8 mouse cellular contexts compared by ENCODE assay signal in genomic region chr7:139994676-139995075, GRCm38 (mm10). TPM values are rescaled to one million over a fixed set of nuclear protein-coding genes. Genes with fewer than 3 reads are reported as not detected.
DNase-seq lines count a peak whose midpoint lies in the region.

No protein-coding gene starts in this region.

- peak; percentile 52 for DNase-seq in urinary bladder, postnatal 25 days (ENCODE audit: low spot score)
- DNase-seq in urinary bladder, adult 2 months (ENCODE audit: low spot score): no peak
- DNase-seq in adrenal gland, adult 2 months: peak; percentile 63
- peak; percentile 55 for DNase-seq in embryo, embryonic 9.5 days (ENCODE audit: extremely low spot score)
- peak; percentile 90 for DNase-seq in induced T-regulatory cell, adult 2 months (ENCODE audit: low read depth)
- DNase-seq in liver: peak; percentile 60
- peak; percentile 85 for DNase-seq in retina, embryonic 14.5 days (ENCODE audit: low spot score)
- no peak for DNase-seq in gastrocnemius, postnatal 25 days

RNA-seq across cellular contexts. Expression of gene Adam8, which starts 2.3 kb away (rescaled TPM):
- 5.8 and 6.3 TPM in 2 replicates for polyA plus RNA-seq in urinary bladder, adult 2 months (2012; rRNA removed)
- 1 to 10 TPM; 1.9 to 3.3 TPM for total RNA-seq in adrenal gland, adult 2 months (2021)
- polyA plus RNA-seq in adrenal gland, adult 2 months (2012; rRNA removed): 3.4 and 3.5 TPM in 2 replicates
- total RNA-seq in gastrocnemius, postnatal 25 days (2021): under 1 TPM; 0.29 to 0.36 TPM

RNA-seq across cellular contexts. Expression of gene 6430531B16Rik, which starts 16.1 kb away (rescaled TPM):
- 0.37 and 0.70 TPM in 2 replicates for polyA plus RNA-seq in urinary bladder, adult 2 months (2012; rRNA removed)
- not detected for total RNA-seq in adrenal gland, adult 2 months (2021)
- polyA plus RNA-seq in adrenal gland, adult 2 months (2012; rRNA removed): 0.19 and 0.80 TPM in 2 replicates
- total RNA-seq in gastrocnemius, postnatal 25 days (2021): not detected

RNA-seq across cellular contexts. Expression of gene Zfp511, which starts 41.5 kb away (rescaled TPM):
- polyA plus RNA-seq in urinary bladder, adult 2 months (2012; rRNA removed): 72.4 and 98.7 TPM in 2 replicates
- 10 to 100 TPM; 22.2 to 23.7 TPM for total RNA-seq in adrenal gland, adult 2 months (2021)
- 49.2 and 63.9 TPM in 2 replicates for polyA plus RNA-seq in adrenal gland, adult 2 months (2012; rRNA removed)
- 1 to 10 TPM; 7.1 to 8.5 TPM for total RNA-seq in gastrocnemius, postnatal 25 days (2021)

RNA-seq across cellular contexts. Expression of gene Tubgcp2, which starts 41.8 kb away (rescaled TPM):
- 33.2 and 33.3 TPM in 2 replicates for polyA plus RNA-seq in urinary bladder, adult 2 months (2012; rRNA removed)
- 10 to 100 TPM; 26.6 to 26.8 TPM for total RNA-seq in adrenal gland, adult 2 months (2021)
- polyA plus RNA-seq in adrenal gland, adult 2 months (2012; rRNA removed): 13.5 and 16.4 TPM in 2 replicates
- 10 to 100 TPM; 16.4 TPM for total RNA-seq in gastrocnemius, postnatal 25 days (2021)

RNA-seq across cellular contexts. Expression of gene Utf1, which starts 51.1 kb away (rescaled TPM):
- polyA plus RNA-seq in urinary bladder, adult 2 months (2012; rRNA removed): not detected in 2 replicates
- not detected for total RNA-seq in adrenal gland, adult 2 months (2021)
- polyA plus RNA-seq in adrenal gland, adult 2 months (2012; rRNA removed): 0.10 and 0.22 TPM in 2 replicates
- total RNA-seq in gastrocnemius, postnatal 25 days (2021): not detected

Comparison
In these comparisons a context has a peak if more than half of its experiments do, and no peak if none do; other contexts are left out.
1. DNase-seq: peak in urinary bladder, postnatal 25 days (single experiment), adrenal gland, adult 2 months (single experiment), embryo, embryonic 9.5 days (single experiment), induced T-regulatory cell, adult 2 months (single experiment), liver (single experiment) and retina, embryonic 14.5 days (single experiment); none in urinary bladder, adult 2 months (single experiment) and gastrocnemius, postnatal 25 days (single experiment).